Mouse (Mus musculus) heart, adult 9 months (tissue): ENCODE results near the gene Rev1.

Source experiments
- DNase-seq, 2 experiments: peaks; one replicate each; pipeline ENCODE4 v3.0.0; 2022; ENCODE audit warnings: low spot score in 2 of 2

Rev1 gene

GRCm38 (mm10) chr1:38129501-38130267, at the start of gene Rev1:
Gene Rev1, minus strand, starts transcription at chr1:38129801.
- DNase-seq = peak; percentile 95

DNA sequence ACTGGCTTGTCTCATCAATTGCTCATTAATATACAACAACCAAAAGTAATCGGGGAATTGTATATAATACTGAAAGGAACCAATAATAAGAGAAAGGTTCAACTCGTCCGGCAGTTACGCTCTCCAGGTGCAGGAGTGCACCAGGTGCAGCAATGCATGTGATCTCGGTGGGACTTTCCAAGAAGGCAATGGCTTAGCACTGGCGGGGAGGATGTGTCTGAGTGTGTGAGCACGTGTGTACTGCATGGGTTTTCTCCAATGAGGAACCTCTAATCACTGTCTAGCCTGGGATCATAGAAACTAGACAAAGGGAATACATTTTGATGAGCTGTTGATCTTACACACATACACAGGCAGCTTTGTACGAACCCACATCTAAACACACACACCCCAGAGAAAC, 49.3 kb upstream of the Rev1 start:
- no peak for DNase-seq

GRCm38 (mm10) chr1:38176077-38176476, 46.5 kb upstream of the Rev1 start:
- DNase-seq = no peak

DNA sequence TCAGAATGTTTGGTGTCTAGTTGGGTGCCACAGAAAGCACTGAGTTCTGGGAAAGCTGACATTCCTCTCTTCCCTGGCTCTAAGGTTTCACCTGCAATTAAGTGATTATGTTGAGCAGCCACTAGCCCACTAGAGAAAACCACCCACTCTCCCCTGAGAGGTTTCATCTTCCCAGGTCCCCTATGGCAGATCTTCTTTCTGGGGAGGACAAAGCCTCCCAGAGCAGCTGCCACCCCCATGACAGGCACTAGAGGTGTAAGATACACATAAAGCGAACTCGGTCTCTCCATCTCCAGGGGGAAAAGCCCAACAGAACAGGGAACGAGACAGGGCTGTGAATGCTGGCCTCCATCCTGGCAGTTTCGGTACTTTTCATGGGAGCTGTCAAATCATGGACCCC, 42.3 kb upstream of the Rev1 start:
- DNase-seq = no peak

DNA sequence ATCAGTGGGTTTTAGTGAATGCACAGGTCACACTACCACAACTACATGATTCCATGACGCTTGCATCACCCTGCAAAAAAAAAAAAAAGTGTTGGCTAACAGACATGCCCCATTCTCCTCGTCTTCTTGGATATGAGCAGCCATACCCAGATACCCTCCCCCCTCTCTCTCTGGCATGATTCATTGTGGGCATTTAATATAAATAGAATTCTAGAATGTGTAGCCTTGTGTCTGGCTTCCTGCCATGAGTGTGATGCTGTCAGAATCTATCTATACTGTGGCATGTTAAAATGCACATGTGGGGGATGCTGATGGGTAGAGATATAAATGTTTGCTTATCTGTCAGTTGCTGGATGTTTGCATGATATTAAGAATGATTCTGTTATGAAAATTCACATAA, 36.1 kb upstream of the Rev1 start:
- DNase-seq = no peak

- no peak for DNase-seq
Observed at GRCm38 (mm10) chr1:38150086-38150485, 20.5 kb upstream of the Rev1 start.

GRCm38 (mm10) chr1:38146008-38146407, 16.4 kb upstream of the Rev1 start:
- DNase-seq = no peak

- DNase-seq = no peak
Observed at GRCm38 (mm10) chr1:38141371-38141770, 11.8 kb upstream of the Rev1 start.

DNA sequence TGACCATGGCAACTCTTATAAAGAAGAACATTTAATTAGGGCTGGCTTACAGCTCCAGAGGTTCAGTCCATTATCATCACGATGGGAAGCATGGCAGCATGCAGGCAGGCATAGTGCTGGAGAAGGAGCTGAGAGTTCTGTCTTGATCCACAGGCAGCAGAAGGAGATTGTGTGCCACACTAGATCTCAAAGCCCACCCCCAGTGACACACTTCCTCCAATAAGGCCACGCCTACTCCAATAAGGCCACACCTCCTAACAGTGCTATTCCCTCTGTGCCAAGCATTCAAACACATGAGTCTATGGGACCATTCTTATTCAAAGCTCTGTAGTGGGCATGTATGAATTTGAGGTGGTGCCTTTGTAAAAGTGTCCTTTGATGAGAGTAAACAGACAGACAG, 11.3 kb upstream of the Rev1 start:
- DNase-seq = no peak

GRCm38 (mm10) chr1:38139396-38139795, 9.8 kb upstream of the Rev1 start:
- DNase-seq = no peak

- peak; percentile 14 to 24 for DNase-seq
Observed at GRCm38 (mm10) chr1:38132942-38133341, 3.3 kb upstream of the Rev1 start.

- DNase-seq = no peak
Observed at GRCm38 (mm10) chr1:38130715-38131483, 1.3 kb upstream of the Rev1 start.

DNA sequence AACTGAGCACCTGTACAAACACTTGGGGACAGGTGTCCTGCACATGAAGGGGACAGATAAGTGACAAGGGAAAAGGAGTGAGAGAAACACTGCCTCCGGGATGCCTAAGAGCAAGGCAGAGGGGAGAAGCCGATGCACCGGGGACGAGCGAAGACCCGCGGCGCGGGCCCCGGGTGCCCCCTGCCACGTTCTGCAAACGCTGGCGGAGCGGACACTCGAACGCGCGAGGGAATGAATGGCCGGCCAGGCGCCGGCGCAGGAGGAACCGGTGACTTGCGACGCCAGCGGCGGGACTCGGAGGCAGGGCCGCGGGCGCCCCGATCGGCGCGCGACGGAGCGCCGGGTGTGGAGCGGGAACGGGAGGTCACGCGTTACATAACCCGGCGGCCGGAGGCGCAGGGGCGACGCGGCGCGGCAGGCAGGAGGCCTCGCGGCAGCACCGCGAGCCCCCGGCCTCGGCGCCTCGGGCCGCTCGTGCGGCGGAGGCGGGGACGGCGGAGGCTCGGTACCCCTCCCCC, 623 bp downstream of the Rev1 start:
- DNase-seq = peak in 1 of 2 experiments; percentile 51

- DNase-seq = no peak
Observed at GRCm38 (mm10) chr1:38127036-38127435, 2.6 kb downstream of the Rev1 start.

GRCm38 (mm10) chr1:38126426-38126825, 3.2 kb downstream of the Rev1 start:
- DNase-seq = no peak

DNA sequence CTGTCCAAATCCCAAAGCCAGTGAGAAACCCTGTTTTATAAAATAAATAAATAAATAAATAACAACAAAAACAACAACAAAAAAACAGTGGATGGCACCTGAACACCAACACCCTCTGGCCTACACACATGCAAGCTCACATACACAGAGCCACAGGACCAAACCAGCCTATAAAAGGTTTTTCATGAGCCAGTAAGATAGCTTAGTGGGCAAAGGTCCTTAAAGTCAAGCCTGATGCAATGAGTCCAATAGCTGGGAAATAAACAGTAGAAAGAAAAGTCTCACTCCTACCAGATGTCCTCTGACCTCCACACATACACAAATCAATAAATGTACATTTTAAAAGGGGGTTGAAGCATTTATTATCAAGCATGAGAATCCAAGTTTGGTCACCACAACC, 5.3 kb downstream of the Rev1 start:
- no peak for DNase-seq

GRCm38 (mm10) chr1:38120877-38121276, 8.7 kb downstream of the Rev1 start:
- DNase-seq = no peak

DNA sequence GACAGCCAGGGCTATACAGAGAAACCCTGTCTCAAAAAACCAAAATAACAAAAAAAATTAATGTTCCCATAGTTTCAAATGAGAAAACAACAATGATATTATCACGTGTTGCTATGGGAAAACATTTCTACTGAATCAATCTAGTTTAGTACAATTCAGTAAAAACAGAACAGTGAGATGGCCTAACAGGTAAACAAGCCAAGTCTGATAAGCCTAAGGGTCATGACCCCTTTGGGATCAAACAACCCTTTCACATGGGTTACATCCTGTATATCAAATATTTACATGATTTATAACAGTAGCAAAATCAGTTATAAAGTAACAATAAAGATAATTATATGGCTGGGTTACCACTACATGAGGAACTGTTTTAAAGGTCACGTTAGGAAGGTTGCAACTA, 11.0 kb downstream of the Rev1 start:
- no peak for DNase-seq

GRCm38 (mm10) chr1:38109786-38110185, 19.8 kb downstream of the Rev1 start:
- no peak for DNase-seq

GRCm38 (mm10) chr1:38103813-38104212, 25.8 kb downstream of the Rev1 start:
- DNase-seq = no peak

DNA sequence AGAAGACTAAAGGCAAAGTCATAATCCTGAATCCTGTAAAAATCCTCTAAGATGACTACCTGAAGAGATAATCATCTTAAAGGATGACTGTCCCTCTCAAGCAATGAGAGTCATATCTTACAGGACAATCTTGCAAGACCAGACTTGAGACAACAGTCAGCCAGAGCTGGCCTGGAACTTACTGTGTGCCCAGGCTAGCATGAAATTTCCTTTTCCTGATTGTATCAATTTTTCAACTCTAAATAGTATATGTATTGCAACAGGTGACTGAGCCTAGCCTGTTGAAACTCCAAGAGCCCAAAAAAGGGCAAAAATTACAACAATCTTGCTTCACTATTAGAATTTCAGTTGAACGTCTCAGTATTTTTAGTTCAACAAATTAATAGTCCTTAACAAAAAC, 26.4 kb downstream of the Rev1 start:
- DNase-seq = no peak

DNA sequence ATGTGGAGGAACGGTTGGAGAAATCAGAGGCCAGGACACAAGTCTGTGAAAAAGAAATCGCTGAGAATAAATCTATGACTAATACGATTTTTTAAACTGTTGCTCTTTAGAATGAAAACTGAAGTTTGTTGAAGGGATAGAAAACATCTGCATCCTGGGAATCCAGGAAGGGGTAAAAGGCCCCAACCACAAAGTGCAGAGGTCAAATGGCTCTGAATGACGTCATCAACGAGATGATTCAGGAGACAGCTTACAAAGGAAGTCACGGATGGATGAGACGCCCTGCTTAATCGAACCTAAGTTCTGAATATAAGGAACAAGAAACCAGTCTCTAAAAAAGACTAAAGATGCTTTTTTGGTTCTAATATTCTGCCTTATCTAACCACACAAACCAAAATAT, 48.3 kb downstream of the Rev1 start:
- no peak for DNase-seq

DNA sequence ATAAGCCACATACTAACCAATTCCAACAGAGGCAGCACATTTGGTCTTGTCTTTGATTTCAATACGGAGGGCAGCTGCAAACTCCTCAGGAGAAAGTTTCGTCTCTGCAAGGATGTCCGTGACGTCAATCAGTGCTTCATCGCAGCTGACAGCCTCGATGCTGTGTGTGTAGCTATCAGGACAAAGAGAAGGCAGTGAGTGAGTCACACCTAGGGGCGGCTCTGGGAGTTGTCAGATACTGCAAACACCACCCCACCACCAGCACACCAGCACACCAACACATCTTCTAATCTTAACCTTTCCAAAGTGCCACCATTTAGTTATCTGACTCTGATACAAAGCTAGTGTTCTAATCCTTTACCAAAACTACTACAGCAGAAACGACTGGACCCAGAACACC, 58.3 kb downstream of the Rev1 start:
- DNase-seq = no peak
